Mouse (Mus musculus) common myeloid progenitor, adult 5-6 weeks (primary cell): ENCODE data around the gene Slco4c1. TPM values are rescaled to one million over a fixed set of nuclear protein-coding genes. Genes with fewer than 3 reads are reported as not detected.

Experiments
- ATAC-seq: replicated peaks from 2 replicates; pipeline ENCODE4 v1.8.0; 2016; ENCODE audit warnings: low read depth, mild to moderate bottlenecking, moderate TSS enrichment, inconsistent platforms; ENCODE audit not compliant: poor library complexity, severe bottlenecking
- total RNA-seq: library from RNA; stranded (forward); fragments of 200-1000, 187-1606 nt; gene quantifications from 2 replicates; pipeline ENCODE4 v1.2.3, GENCODE M21; 2017

Gene Slco4c1
- 0.27 and 1.4 TPM in 2 replicates for total RNA-seq

DNA sequence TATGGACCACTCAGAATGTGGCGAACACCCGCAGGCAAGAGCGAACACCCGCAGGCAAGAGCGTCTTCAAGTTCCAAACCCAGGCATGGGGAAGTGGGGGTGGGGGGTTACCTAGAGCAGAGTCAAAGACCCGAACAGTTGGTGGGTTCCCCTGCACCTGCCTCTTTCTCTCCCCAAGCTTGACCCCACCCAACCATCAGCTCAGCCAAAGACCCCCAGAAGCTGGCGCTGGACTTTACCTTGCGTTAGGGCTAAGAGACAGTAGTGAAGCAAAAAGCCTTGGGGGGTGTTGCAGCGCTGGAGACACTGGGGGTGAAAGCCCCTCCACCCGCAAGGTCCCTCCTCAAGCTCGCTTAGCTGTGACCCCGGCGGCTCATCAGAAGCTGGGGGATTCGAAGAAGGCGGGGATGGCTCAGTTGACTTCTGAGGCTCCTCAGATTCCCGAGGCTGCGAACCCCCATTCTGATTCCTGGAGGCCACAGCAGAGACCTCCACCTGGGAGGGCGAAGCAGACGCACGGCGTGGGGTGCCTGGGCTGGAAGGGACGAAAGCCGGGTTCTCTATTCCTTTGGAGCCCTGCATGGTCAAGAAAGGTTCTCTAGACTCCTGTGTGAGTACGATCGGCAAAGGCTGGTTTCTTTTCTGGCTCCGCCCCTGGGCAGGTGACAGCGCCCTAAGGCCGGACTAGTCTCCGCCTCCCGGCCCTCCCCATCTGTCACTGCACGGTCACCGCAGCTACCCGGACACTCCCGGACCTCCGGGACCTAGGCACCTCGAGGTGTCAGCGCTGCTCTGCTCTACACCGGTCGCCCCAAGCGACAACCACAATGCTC is at the start of gene Slco4c1:
Gene Slco4c1, minus strand, starts transcription at position 644 of the 833 bp plus-strand sequence.
- peak; percentile 85 for ATAC-seq

DNA sequence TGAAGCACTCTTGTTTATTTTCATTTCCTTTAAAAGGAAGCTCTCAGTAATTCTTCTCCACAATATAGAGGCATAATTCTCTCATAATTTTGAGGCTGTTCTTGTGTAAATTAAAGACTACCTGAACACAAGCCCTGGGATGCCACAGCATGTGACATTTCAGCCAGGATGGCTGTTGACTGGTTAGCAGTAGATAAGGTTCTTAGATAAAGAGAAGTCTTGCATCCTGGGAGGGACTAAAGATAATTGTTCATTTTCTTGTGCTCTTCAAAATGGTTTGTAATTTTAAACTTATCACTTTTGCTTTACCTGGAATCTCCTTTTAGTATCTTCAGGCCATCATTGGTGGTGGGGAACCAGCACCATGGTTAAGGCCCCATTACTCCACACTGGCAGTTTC is 45.4 kb upstream of the Slco4c1 start:
- ATAC-seq, result no peak

DNA sequence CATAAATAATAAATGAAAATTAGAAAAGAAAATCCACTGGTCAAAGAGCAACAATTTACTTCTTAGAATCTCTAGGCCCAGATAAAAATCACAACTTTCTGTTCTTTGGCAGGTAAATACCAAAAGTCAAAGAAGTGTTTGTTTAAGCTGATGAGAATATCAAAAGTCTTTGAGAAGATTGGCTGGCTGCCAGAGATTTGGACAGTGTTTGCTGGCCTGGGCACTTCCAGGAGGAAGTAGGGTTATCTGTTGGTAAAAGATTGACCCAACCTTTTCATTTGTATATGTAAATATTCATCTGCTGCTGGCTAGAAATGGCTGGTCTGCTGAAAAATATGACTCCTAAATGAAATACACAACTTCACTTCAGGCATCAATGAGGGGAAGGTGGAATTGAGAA is 11.8 kb upstream of the Slco4c1 start:
- ATAC-seq, result no peak

DNA sequence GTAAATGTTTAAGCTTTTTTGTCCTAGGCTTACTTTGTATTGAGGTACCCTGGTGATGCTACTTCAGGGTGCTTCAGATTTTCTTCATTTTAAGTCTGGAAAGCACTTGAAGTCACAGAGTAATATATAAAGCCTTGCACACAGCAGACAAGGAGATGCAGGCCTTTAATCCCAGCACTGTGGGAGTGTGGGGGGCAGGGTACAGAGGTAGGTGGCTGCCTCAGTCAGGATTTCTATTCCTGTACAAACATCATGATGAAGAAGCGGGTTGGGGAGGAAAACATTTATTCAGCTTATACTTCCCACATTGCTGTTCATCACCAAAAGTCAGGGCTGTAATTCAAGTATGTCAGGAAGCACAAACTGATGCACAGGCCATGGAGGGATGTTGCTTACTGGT is 6.6 kb upstream of the Slco4c1 start:
- no peak for ATAC-seq

DNA sequence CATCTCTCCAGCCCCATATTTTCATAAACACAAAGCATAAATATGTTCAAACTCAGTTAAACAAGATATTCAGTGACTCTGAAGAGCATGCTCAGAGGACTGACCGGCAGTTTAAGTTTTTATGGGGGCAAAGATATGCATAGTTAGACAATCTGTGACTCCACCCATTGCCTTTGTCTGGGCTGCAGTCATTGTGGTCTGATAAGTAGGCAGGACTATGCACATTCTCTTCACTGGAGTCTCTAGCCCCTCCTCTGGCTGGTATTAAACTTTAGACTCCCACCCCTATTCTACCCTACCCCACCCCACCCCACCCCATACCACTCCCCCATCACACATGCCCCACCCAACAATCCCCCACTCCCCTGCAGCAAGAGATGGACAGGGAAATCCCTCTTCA is 4.1 kb upstream of the Slco4c1 start:
- no peak for ATAC-seq

DNA sequence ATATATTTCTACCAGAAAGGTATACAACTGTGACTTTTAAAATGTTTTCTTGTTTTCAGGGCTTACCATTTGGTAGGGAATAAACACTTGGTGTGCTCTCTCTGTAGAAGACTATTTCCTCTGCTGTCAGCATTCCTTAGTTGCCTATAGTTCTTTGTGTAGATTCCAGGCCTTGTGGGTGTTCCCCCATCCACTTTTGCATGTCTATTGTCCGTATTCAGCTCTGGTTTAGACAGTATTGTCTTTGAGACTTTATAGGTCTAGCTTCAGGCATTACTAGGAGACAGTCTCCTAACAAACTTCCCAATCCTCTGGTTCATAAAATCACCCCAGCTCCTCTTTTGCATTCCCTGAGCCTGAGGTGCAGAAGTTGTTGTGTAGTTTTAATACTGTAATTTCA is 2.7 kb upstream of the Slco4c1 start:
- no peak for ATAC-seq

DNA sequence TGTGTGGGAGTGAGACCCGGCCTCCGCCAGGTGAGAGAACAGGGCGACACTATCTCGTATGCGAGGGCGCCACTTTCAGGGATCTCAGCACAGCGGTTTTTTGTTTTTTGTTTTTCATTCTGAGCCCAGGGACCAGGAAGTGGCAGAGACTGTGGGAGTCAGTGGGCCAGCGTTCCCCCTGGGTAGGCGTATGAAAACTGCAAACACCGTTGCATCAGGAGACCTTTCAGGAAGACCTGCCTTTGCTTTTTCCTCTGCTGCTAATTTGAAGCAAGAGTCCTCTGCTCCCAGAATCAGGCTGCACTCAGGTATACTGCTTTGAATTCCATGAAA is 356 bp upstream of the Slco4c1 start:
- peak; percentile 39 for ATAC-seq

DNA sequence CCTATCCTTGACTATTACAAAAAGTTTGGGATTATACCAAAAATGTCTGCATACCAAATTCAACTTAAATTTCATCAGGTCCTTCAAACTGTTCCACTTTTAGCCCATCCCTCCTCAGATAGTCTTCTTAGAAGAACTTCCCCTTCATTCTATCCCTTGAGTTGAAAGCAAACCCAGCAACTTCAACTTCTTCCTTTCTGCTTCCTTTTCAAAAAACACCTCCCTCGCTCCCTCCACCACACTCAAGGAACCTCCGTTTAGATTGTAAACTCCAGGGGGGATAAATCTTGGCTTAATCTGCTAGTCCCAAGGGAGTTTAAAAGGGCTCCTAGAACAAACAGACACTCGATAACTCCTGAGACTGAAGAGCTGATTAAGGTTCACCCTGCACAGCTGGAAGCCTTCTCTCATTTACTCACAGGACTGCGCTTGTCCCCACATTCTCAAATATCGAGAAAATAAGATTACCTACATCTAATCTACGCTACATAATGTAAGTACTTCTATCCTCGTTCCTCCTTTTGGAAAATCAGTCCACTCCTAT is 1.1 kb downstream of the Slco4c1 start:
- peak; percentile 39 for ATAC-seq

DNA sequence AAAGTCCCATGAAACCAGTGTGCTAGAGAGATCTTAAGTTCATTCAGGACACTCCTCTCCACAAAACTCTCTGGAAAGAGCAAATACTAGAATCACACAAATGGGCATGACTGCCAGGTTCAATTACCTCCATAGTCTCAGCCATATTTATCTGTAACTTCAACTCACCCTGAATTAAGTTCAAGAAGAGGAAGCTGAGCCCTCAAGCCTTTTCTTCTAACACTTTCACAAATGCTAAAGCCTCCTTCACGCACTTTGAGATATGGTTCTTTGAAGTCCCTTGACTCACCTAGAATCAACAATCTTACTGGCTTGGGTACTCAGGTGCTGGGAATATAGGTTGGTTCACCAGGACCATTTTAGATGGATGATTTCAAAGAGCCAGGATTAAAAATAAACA is 3.2 kb downstream of the Slco4c1 start:
- no peak for ATAC-seq

DNA sequence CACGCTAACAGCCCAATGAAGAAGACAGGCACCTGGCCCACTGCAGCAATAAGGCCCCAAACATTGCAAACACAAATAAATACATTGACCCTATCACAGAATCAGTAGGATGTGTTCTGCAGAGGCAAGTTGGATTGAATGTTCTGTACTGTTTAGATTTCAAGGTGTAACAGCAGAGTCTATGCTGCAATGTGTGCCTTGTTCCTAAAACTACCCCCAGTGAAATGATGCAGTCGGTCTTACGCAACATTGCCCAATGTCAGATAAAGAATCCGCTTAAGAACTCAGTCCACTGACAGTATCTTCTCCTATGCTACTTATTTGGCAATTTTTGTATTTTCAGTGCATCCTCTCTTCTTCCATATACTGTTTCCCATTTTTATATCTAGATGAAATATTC is 6.0 kb downstream of the Slco4c1 start:
- ATAC-seq, result peak; percentile 90

DNA sequence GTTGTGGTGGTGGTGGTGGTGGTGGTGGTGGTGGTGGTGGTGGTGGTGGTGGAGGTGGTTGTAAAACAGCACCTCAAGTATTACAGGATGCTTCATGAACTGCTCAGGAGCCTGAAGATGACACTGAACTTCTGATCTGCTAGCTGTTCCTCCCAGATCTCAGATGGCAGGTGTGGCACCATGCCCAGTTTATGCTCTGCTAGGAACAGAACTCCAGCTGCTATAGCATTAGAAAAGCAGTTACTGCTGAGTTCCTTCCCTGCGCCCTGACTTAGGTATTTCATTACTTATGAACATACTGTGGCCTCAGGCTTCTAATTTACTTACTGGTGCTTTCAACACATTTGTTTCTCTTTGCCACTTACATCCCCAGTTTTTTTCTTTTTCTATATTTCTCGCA is 7.9 kb downstream of the Slco4c1 start:
- ATAC-seq, result no peak

DNA sequence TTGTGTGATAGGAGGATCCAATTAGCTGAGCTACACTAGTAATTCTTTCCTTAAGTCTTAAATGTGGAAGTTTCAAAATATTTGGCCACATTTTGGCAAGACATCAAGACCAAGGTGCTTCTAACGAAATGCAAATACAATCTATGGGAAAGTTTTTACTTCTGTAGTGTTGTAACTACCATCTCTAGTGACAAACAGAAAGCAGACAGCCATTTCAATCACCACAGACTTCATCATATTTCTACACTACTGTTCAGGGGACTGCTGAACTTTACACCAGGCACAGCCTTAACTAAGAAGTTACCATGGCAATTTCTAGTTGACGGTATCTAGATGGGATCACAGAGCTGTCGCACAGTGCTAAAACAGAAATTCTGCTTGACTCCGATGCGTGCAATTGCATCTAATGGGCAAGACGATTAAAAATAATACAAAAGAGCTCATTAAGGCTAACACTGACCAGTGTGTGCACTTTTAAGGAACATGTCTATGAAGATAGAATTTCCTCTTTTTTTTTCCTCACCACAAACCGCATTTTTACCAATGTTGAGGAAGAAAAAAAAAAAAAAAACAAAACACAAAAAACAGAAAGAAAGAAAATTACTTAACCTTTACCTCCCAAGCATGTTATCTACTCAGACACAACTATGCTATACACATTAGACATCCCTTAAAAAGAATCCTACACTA is 11.8 kb downstream of the Slco4c1 start:
- ATAC-seq, result peak; percentile 91

DNA sequence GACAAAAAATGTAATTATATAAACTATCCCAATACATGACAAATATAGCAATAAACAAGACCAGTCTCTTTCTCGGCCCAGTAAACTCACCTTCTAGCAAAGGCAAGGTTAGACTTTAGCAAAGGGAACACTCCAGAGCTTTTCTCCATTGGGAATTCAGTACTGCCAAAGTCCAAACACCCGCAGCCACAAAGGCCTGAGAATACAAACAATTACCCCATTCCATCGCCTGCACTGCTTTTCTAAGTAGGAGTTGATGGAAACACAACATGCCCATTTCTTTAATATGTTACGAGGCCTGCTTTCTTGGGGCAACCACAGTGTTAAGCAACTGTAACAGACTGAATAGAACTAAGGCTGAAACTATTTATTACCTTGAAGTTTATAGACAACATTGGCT is 18.4 kb downstream of the Slco4c1 start:
- ATAC-seq, result no peak

DNA sequence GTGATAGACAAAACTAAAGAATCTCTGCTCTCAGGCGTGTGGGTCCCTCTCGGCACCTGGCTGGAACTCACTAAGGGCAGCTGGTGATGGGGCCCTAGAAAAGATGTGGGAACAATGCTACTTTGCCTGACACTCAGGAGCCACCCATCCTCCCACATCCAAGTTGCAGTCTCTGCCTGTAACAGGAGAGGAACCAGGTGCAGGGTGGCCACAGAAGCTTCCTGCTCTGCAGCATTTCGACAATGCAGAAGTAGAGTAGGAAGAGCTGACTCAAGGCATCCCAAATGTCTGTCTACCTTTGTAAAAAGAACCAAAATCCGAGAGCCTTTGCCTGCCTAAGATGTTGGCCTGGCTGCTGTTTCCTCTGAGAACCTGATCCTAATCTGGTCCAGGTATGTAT is 22.9 kb downstream of the Slco4c1 start:
- no peak for ATAC-seq

DNA sequence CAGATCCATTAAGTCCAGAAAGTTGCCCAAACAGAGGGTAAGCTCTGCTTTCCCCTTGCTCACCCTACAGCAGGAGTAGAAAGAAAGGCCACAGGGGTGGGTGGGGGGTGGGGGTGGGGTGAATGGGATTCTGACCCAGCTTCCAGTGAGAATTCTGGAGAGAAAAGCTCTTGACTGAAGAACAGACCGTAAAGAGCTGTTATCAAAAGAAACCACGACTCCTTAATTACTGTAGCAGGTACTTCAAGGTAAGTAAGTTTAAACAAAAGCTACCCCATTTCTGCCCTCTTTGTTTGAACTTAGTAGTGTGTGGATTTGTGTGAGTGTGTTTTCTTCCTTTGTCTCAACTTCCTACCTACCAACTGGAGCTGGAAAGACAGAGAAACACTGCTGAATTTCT is 23.4 kb downstream of the Slco4c1 start:
- no peak for ATAC-seq

DNA sequence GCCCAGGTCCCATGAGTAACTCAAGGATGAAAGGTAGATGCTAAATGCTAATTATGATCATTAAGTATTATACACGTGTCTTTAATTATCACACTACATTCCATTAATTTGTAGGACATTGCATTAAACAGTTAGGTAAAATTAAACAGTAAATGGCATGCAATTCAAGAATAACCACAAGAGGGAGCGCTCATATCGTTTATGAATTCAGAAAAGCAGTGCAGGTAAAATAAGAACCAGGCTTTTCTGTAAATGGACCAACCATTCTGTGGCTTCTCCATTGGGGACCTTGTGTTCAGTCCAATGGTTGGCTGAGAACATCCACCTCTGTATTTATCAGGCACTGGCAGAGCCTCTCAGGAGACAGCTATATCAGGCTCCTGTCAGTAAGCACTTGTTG is 25.2 kb downstream of the Slco4c1 start:
- peak; percentile 82 for ATAC-seq

DNA sequence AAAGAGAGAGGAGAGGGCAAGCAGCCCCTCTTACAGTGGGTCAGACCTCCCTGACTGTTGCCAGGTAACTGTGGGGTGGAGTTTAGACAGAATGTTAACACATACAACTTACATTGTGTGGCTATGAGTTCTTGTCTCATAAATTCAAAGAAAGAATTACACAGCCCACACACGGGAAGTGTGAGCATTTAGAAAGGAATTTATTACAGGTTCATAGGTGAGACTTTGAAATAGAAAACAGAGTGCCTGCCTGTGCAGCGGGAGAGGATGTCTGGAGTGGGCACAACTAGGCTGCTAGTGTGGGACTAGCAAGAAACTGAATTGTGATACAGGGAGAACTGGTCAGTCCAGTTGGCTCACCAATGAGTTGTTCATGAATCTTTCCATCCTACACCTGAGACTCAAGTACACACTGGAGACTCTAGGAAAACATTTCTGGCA is 66.7 kb downstream of the Slco4c1 start:
- no peak for ATAC-seq

DNA sequence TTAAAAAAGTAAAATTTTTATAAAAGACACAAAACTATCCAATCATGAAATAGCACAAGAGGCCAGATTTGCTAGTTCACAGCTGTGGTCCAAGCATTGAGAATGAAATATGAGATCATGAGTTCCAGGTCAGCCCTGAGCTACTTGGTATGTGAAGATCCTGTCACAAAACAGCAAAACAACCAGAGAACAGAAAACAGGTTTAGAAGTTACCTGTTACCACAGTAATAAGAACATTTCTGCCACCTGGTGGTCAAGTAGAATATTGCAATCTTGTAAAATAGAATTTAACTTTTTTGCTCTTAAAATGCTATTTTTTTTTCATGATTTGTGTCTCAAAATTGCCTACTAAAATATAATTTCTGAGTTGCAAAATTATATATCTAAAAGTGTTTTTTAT is 70.4 kb downstream of the Slco4c1 start:
- 0 out of 2 replicates have a peak, but pooled peaks have one; percentile 39 for ATAC-seq

DNA sequence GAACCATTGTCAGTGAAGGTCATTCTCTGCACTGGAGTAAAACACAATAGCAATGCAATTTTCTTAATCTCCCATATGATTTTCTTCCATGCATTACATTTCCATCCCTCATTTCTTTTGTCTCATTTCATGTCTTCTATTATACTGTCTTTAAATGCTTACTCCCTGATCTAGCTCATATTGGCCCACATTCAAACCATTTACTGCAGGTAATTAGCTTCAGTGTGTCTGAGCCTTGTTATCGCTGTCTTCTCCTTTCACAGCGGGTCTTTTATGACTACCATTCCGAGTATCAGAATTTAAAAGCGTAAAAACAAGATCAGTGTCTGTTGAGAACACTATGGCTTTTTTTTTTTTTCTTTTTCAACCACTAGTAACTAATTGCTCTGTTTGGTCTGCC is 77.3 kb downstream of the Slco4c1 start:
- ATAC-seq, result no peak

DNA sequence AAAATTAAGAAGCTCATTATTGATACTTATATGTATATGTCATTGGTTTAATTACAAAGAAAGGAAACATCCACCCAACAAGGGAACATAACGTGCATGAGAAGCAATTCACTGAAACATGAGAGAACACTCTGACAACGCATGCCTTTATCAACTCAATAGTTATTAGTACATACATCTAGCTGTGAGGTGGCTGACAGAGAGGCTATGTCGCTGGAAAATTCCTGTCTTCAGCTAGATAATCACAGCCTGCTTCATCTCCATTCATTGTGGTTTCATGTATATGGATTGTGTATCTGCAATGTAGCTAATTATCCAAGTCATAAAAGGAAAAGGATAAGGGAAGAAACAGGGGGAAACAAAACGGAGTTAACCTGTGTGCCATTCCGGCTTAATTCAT is 77.7 kb downstream of the Slco4c1 start:
- ATAC-seq, result no peak

DNA sequence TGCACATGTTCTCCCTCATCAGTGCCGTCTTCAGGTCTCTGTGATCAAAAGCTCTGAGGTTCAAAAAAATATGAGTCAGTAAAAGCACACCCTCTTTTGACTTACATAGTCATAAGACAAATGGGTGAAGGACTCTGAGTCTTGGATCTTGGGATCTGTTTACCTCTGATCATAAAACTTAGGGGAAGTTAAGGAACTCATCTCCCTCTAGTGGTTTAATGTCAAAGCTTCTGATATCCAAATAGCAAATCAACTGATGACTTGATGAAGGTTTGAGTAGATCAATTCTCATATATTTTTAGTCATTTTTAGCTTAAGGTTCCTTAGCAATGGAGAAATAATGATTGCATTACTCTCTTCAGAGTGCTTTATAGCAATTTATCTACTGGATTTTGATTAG is 82.7 kb downstream of the Slco4c1 start:
- no peak for ATAC-seq
